Mouse (Mus musculus): ENCODE measurements around the gene Vmn1r19. TPM values are rescaled to one million over a fixed set of nuclear protein-coding genes. Genes with fewer than 3 reads are reported as not detected.

The Vmn1r19 gene
- polyA plus RNA-seq, 1 experiment from 2014 or later: not detected

GRCm38 (mm10) chr6:57431196-57431595 is 27.6 kb downstream of the Vmn1r19 start:
- peak; percentile 53 for TF ChIP-seq CTCF (IDR thresholded peaks at IDR 0.05; ENCODE audit: low read depth)
- ATAC-seq: no peak
- H3K4me3 ChIP-seq (ENCODE audit: low read depth, low read length): no peak overlapping the region
- H3K4me2 ChIP-seq (replicated peaks; ENCODE audit: low read depth): no peak overlapping the region
- H3K9ac ChIP-seq (ENCODE audit: low read depth, low read length): no peak overlapping the region
- H3K36me3 ChIP-seq (ENCODE audit: control insufficient read depth, insufficient read depth): no peaks in the 10 kb centered on the region
- no peaks in the 10 kb centered on the region for H3K27me3 ChIP-seq (replicated peaks; ENCODE audit: control insufficient read depth, insufficient read depth, low read length)
- no peaks in the 10 kb centered on the region for H3K4me1 ChIP-seq (replicated peaks; ENCODE audit: control insufficient read depth, insufficient read depth, low read length)
- 81% methylated on average over 1 of the region's 1 CpGs for WGBS
- no peaks in the 10 kb centered on the region for H3K9me3 ChIP-seq (ENCODE audit: control insufficient read depth)
- H3K27ac ChIP-seq (ENCODE audit: low read depth, low read length): no peak overlapping the region

Other genes with a start within 250 kb of the Vmn1r19 start
- not detected in 2 replicates for gene Vmn1r12, start 246.9 kb upstream of the Vmn1r19 start, polyA plus RNA-seq (2015; fragmentation: Nextera tagmentation; extraction: Ambion mirVana)
- not detected in 2 replicates for gene Vmn1r13, start 200.5 kb upstream of the Vmn1r19 start, polyA plus RNA-seq (2015; fragmentation: Nextera tagmentation; extraction: Ambion mirVana)
- gene Vmn1r14, start 172.1 kb upstream of the Vmn1r19 start, polyA plus RNA-seq (2015; fragmentation: Nextera tagmentation; extraction: Ambion mirVana): not detected in 2 replicates
- gene Vmn1r15, start 145.8 kb upstream of the Vmn1r19 start, polyA plus RNA-seq (2015; fragmentation: Nextera tagmentation; extraction: Ambion mirVana): not detected in 2 replicates
- gene Vmn1r16, start 74.3 kb upstream of the Vmn1r19 start, polyA plus RNA-seq (2015; fragmentation: Nextera tagmentation; extraction: Ambion mirVana): not detected in 2 replicates
- not detected in 2 replicates for gene Vmn1r17, start 40.1 kb upstream of the Vmn1r19 start, polyA plus RNA-seq (2015; fragmentation: Nextera tagmentation; extraction: Ambion mirVana)
- not detected in 2 replicates for gene Vmn1r18, start 8.0 kb upstream of the Vmn1r19 start, polyA plus RNA-seq (2015; fragmentation: Nextera tagmentation; extraction: Ambion mirVana)
- gene Vmn1r20, start 25.1 kb downstream of the Vmn1r19 start, polyA plus RNA-seq (2015; fragmentation: Nextera tagmentation; extraction: Ambion mirVana): not detected in 2 replicates
- 0.81 and 2.1 TPM in 2 replicates for gene Ppm1k, start 131.7 kb downstream of the Vmn1r19 start, polyA plus RNA-seq (2015; fragmentation: Nextera tagmentation; extraction: Ambion mirVana)
- 3.9 and 4.4 TPM in 2 replicates for gene Herc6, start 177.2 kb downstream of the Vmn1r19 start, polyA plus RNA-seq (2015; fragmentation: Nextera tagmentation; extraction: Ambion mirVana)

Measured in intestine, postnatal 0 days (tissue).